Mouse (Mus musculus): ENCODE data around the gene Icam2. TPM values are rescaled to one million over a fixed set of nuclear protein-coding genes. Genes with fewer than 3 reads are reported as not detected.

Gene Icam2
- total and polyA plus RNA-seq, 3 experiments = 49.6 to 82.7 TPM; not detected in 1

DNA sequence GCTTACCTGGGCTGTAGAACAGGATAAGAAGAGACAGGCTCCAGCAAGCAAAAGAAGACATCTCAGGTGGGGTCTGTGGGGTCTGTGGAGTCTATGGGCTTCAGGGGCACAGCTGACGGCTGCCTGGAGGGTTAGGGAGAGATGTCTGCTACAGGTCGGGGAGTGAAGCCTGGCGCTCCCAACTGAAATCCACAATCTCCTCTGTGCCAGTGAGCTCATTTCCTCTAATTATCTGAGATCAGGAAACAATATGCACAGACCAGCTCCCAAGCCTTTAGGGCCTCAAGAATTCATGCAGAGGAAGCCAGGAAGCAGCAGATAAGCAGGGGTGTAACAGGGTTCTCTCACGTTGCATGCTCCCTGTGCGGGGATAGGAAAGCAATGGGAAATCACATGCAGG lies 5.5 kb downstream of the Icam2 start:
- H3K4me3 ChIP-seq (ENCODE audit: control insufficient read depth in 1 of 2, insufficient read depth in 1 of 2, low read depth in 2 of 2, low read length in 2 of 2) = peak overlapping the region; percentile 57 to 89
- H3K79me2 ChIP-seq (ENCODE audit: control insufficient read depth, insufficient read depth, low read length, poor library complexity) = peaks cover 19% of the 10 kb centered on the region
- H3K9me3 ChIP-seq (replicated peaks; ENCODE audit: insufficient read depth, low read length) = no peaks in the 10 kb centered on the region
- peak overlapping the region; percentile 85 for H3K27ac ChIP-seq (ENCODE audit: control insufficient read depth, low read depth, low read length)
- H3K9ac ChIP-seq (ENCODE audit: control insufficient read depth, low read depth, low read length, poor library complexity, severe bottlenecking) = peak overlapping the region; percentile 60
- H3K36me3 ChIP-seq (ENCODE audit: control insufficient read depth in 1 of 2, insufficient read depth in 2 of 2, low read length in 2 of 2) = peaks cover 0 to 33% of the 10 kb centered on the region in 2 experiments; a peak in 2 of 4 replicates
- H3K27me3 ChIP-seq (ENCODE audit: control insufficient read depth in 1 of 2, insufficient read depth in 2 of 2, low read length in 2 of 2) = no peaks in the 10 kb centered on the region
- DNase-seq (ENCODE audit: low read depth, low spot score) = peak; percentile 89
- H3K4me1 ChIP-seq (ENCODE audit: control insufficient read depth in 1 of 2, insufficient read depth in 2 of 2, low read length in 2 of 2) = peaks cover 15 to 36% of the 10 kb centered on the region in 2 experiments
- TF ChIP-seq MAZ (IDR thresholded peaks at IDR 0.05; ENCODE audit: low read depth, low read length) (peak; percentile 83; the same call in 1 of the 2 replicates), SIN3A (IDR thresholded peaks at IDR 0.05; ENCODE audit: low read length) (peak; percentile 97), NELFE (IDR thresholded peaks at IDR 0.05; ENCODE audit: low read depth, low read length) (peak; percentile 66), USF2 (IDR thresholded peaks at IDR 0.05; ENCODE audit: borderline replicate concordance in 1 of 2, insufficient read depth in 1 of 2, low read depth in 1 of 2, low read length in 2 of 2) (no peak), ZC3H11A (IDR thresholded peaks at IDR 0.05; ENCODE audit: low read depth, low read length) (peak; percentile 5; the same call in 1 of the 2 replicates), CTCF (IDR thresholded peaks at IDR 0.05 in 2 of 3, conservative IDR thresholded peaks at IDR 0.05 in 1 of 3; ENCODE audit: control insufficient read depth in 1 of 3, insufficient read depth in 1 of 3, low read depth in 2 of 3, low read length in 3 of 3, poor library complexity in 1 of 3, severe bottlenecking in 1 of 3) (no peak), JUND (IDR thresholded peaks at IDR 0.05; ENCODE audit: low read depth, low read length) (peak; percentile 80), CHD2 (IDR thresholded peaks at IDR 0.05; ENCODE audit: low read length) (peak; percentile 43), POLR2AphosphoS2 (IDR thresholded peaks at IDR 0.05; ENCODE audit: low read length) (peak; percentile 60), EP300 (IDR thresholded peaks at IDR 0.05; ENCODE audit: low read depth in 1 of 2, low read length in 2 of 2) (peak; percentile 96 to 97), MYB (IDR thresholded peaks at IDR 0.05; ENCODE audit: low read depth, low read length) (peak; percentile 92), NRF1 (IDR thresholded peaks at IDR 0.05; ENCODE audit: insufficient read depth, low read depth, low read length, poor library complexity, severe bottlenecking) (no peak), GABPA (IDR thresholded peaks at IDR 0.05; ENCODE audit: low read depth, low read length) (no peak), RCOR1 (IDR thresholded peaks at IDR 0.05; ENCODE audit: low read depth, low read length) (peak; percentile 95), MAX (IDR thresholded peaks at IDR 0.05; ENCODE audit: low read length) (peak; percentile 92), POLR2AphosphoS5 (IDR thresholded peaks at IDR 0.05; ENCODE audit: borderline replicate concordance, low read depth, low read length) (no peak), ZNF384 (IDR thresholded peaks at IDR 0.05; ENCODE audit: low read depth, low read length) (no peak; the same call in 1 of the 2 replicates), ETS1 (IDR thresholded peaks at IDR 0.05; ENCODE audit: low read depth, low read length) (peak; percentile 98), MYC (IDR thresholded peaks at IDR 0.05; ENCODE audit: low read depth, low read length) (peak; percentile 94), POLR2A (IDR thresholded peaks at IDR 0.05; ENCODE audit: control insufficient read depth in 1 of 2, insufficient read depth in 1 of 2, low read depth in 1 of 2, low read length in 2 of 2, poor library complexity in 1 of 2) (peak; percentile 26 to 75; a peak in 2 of 4 replicates), MEF2A (IDR thresholded peaks at IDR 0.05; ENCODE audit: extremely low read depth, insufficient replicate concordance, low read depth, low read length, poor library complexity, severe bottlenecking) (no peak), E2F4 (IDR thresholded peaks at IDR 0.05; ENCODE audit: borderline replicate concordance, low read depth, low read length) (no peak), SMC3 (IDR thresholded peaks at IDR 0.05; ENCODE audit: low read depth, low read length) (no peak), MXI1 (IDR thresholded peaks at IDR 0.05; ENCODE audit: low read depth, low read length) (peak; percentile 94), MAFK (IDR thresholded peaks at IDR 0.05; ENCODE audit: borderline replicate concordance, low read depth, low read length) (peak; percentile 48; the same call in 1 of the 2 replicates), USF1 (IDR thresholded peaks at IDR 0.05; ENCODE audit: low read depth, low read length) (peak; percentile 47; the same call in 1 of the 2 replicates), HCFC1 (IDR thresholded peaks at IDR 0.05; ENCODE audit: low read depth, low read length) (peak; percentile 63), CHD1 (IDR thresholded peaks at IDR 0.05; ENCODE audit: low read depth, low read length) (no peak), TBP (IDR thresholded peaks at IDR 0.05; ENCODE audit: low read depth, low read length) (peak; percentile 83), KAT2A (conservative IDR thresholded peaks at IDR 0.05; ENCODE audit: low read depth, low read length) (peak; percentile 51; the same call in 1 of the 2 replicates), ZMIZ1 (IDR thresholded peaks at IDR 0.05; ENCODE audit: low read depth, low read length) (peak; percentile 62; the same call in 1 of the 2 replicates), TAL1 (IDR thresholded peaks at IDR 0.05; ENCODE audit: low read length) (peak; percentile 83), UBTF (IDR thresholded peaks at IDR 0.05; ENCODE audit: borderline replicate concordance, insufficient read depth, low read depth, low read length) (no peak), BHLHE40 (IDR thresholded peaks at IDR 0.05; ENCODE audit: borderline replicate concordance, low read depth, low read length) (peak; percentile 92), ZKSCAN1 (IDR thresholded peaks at IDR 0.05; ENCODE audit: low read depth, low read length) (no peak), RAD21 (IDR thresholded peaks at IDR 0.05; ENCODE audit: low read depth, low read length) (no peak), TCF12 (IDR thresholded peaks at IDR 0.05; ENCODE audit: low read depth, low read length) (peak; percentile 94)
